Mouse (Mus musculus) CH12.LX (cell line): ENCODE measurements around the gene Tmem252.

Experiments
- MAZ ChIP-seq: IDR thresholded peaks from 2 replicates; pipeline ENCODE4 v1.6.1; 2012; ENCODE audit warnings: low read depth, mild to moderate bottlenecking, inconsistent platforms, low read length, improper control_type of control experiment, moderate library complexity
- SIN3A ChIP-seq: IDR thresholded peaks from 2 replicates; pipeline ENCODE4 v1.6.1; 2012; ENCODE audit warnings: low read length, improper control_type of control experiment, inconsistent platforms

GRCm38 (mm10) chr19:24686411-24686810 is 12.6 kb downstream of the Tmem252 start:
- TF ChIP-seq SIN3A (no peak), MAZ (no peak)
